Mouse (Mus musculus): ENCODE data around the gene Pla2g2d.

The Pla2g2d gene

DNA sequence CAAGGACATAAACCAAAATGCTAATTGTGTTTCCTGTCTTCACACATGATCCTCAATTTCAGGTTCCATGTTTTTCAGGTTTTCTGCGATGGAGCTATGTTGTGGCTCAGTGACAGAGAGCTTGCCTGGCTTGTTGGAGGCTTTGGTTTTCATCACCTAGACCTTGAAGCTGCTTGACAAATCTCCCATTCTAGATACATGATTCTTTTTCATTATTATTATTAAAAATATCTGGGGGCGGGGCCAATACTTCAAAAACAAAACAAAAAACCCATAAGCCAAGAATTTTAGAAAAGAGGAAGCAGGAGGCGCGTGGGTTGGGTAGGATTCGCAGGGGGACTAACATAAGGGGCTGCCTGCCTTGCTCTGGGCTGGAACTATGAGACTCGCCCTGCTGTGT lies at the start of gene Pla2g2d:
Gene Pla2g2d, plus strand, starts transcription at position 301 of the 400 bp plus-strand sequence.
- ChIA-PET POLR2A (interaction anchor here in 2 of 4 experiments (0.6 to 1.9 kb wide), 3 partner anchors 18 to 321 kb away, joined by 3 to 5 read pairs (median 4); partner anchors contain the start of gene Camk2n1 (in 1 of the 2)), CTCF (interaction anchor here in 1 of 4 experiments (0.6 kb wide), 1 partner anchor 363 kb away, joined by 4 read pairs; no protein-coding TSS in a partner anchor)

DNA sequence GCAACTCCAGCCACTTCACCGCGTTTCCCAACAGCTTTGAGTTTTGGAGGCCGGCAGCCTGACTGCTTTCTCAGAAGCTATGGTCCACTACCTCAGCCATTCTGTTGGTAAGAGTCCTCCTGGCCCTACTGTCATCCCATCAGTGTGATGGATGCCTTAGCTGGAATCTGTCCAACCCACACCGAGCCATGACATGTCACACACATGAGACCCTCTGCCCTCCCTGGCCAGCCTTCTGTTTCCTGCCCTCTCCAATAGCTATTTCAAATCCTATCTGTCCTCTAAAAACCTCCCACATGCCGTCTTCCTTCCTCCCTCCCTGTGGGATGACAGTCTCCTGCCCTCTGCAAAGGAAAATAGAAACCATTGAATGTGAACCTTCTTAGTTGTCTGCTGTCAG lies 49.8 kb upstream of the Pla2g2d start:
- ChIA-PET CTCF (interaction anchor here in 3 of 4 experiments (0.6 to 1.5 kb wide), 5 partner anchors 17 to 618 kb away, joined by 3 to 5 read pairs (median 3); no protein-coding TSS in a partner anchor), POLR2A (interaction anchor here in 2 of 4 experiments (0.6 to 2.0 kb wide), 5 partner anchors 18 to 246 kb away, joined by 3 to 16 read pairs (median 4); no protein-coding TSS in a partner anchor)

DNA sequence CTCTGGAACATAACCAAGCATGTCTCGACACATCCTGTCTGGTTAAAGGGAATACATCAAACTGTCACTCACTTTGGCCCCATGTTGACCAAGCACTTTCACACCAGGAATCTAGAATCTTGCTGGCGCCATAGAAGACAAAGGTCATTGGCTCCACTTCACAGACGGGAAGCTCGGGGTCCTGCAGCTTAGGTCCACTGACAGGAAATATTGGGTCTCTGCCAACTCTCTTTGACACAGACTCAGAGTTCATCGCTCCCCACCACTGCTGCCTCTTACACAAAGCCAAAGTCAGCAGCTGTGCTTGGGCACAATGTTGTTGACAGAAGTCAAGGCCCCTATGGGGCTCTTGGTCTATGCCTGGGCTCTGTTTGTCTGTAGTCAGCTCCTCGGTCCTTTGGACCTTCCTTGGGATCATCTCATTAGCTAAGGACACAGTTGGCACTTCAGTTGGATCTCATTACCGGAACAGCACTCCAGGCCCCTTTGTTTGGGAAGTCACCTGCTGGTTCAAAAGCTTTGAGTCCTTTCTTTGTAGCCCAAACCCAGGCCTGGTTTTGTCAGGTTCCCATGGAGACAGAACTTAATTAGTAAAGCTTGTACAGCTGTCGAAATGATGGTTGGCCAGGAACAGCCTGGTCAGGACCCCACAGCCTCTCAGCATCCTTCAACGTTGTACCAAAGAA lies 46.4 kb upstream of the Pla2g2d start:
- POLR2A ChIA-PET: interaction anchor here in 3 of 4 experiments (0.6 to 1.9 kb wide), 10 partner anchors 10 to 652 kb away, joined by 3 to 4 read pairs (median 4); no protein-coding TSS in a partner anchor
- CTCF ChIA-PET: interaction anchor here in 2 of 4 experiments (1.0 to 1.2 kb wide), 2 partner anchors 10 to 127 kb away, joined by 3 to 4 read pairs; no protein-coding TSS in a partner anchor

DNA sequence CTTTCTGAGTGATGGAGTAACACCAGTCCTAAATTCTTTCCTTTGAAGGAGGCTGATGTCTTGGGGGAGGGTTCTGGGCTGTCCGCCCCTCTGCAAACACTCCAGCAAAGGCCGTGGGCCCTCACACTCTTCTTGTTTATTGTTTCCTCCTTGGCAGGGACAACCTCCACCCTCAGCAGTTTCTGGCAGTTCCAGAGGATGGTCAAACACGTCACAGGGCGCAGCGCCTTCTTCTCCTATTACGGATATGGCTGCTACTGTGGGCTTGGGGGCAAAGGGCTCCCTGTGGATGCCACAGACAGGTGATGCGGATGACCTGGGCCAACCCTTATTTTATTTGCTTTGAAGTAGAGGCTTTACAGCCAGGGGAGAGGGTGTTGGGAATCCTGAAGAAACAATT lies 41.4 kb upstream of the Pla2g2d start:
- ChIA-PET POLR2A (no interaction called here), CTCF (no interaction called here)

DNA sequence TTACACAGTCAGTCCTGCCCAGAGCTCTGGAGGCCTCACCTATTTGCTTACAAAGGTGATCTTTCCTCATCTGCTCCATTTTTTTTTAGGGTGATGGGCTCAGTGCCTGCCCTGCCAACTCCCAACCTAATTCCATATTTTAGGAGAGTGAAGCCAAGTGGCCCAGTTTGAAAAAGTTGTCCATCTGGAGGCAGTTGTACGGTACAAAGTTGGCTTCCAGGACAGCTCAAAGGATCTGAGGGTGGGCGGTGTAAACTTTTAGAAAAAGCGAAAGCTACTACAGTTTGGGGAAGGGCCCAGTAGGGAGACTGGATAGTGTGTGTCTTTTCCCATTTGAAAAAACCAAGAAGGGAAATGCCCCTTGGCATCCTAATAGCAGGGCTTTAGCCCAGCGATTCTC lies 40.7 kb upstream of the Pla2g2d start:
- ChIA-PET POLR2A (interaction anchor here in 1 of 4 experiments (0.7 kb wide), 1 partner anchor 15 kb away, joined by 3 read pairs; no protein-coding TSS in a partner anchor), CTCF (no interaction called here)

DNA sequence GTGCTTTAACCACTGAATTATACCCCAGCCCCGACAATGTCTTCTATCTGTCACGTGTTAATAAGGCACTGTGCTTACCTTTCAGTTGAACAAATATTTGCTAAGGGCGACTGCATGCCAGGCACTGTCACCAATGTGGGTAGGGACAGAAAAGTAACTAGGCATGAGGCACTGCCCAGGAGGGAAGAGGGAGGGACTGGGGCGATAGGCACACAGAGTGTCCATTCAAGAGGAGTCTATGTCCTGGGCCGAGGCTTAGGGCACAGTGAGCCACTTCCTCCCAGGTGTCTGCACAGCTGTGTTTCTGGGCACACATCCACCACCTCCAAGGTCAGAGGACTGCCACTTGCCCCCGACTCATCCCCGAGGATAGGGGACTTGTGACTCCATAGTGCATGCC lies 38.5 kb upstream of the Pla2g2d start, which contains the start of gene Ubxn10:
Gene Ubxn10, minus strand, starts transcription at position 137 of the 400 bp plus-strand sequence.
- POLR2A ChIA-PET: interaction anchor here in 1 of 4 experiments (0.7 kb wide), 1 partner anchor 34 kb away, joined by 3 read pairs; no protein-coding TSS in a partner anchor
- CTCF ChIA-PET: interaction anchor here in 2 of 4 experiments (0.6 to 1.1 kb wide), 2 partner anchors 57 to 119 kb away, joined by 3 to 6 read pairs; no protein-coding TSS in a partner anchor

DNA sequence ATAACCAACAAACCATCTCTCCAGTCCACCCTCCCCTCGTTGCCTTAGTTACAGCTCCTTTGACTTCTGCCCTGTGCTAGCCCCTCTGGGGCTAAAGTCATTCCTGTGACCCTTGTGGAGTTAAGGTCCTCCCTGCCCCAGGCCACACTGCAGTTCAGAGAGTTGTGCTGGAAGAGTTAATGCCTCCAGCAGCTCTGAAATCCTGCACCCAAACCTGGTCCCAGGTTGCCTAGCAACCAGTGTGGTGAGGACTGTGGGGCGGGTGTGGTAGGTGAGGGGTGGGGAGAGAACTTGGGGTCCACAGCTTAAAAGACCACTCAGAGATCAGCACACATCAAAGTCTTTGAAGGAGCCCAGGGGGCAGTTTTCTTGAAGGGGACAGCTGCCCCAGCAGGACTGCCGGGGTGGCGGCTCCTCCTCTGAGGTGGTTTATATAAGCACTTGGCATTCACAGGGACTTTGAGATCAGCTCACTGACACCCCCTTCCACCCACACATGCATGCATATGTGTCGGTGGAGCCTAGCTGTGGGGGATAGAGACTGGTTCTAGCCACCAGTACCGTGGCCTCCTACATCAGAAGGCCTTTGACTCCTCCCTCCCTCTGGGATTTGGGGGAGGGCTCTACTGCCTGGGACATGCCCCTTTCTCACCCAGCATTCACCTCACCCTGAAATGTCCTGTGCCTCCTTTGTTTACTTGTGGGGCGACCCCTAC lies 36.2 kb upstream of the Pla2g2d start:
- CTCF ChIA-PET: interaction anchor here in 3 of 4 experiments (0.5 to 1.5 kb wide), 7 partner anchors 10 to 328 kb away, joined by 3 to 5 read pairs (median 3); no protein-coding TSS in a partner anchor
- POLR2A ChIA-PET: interaction anchor here in 2 of 4 experiments (0.8 to 1.4 kb wide), 6 partner anchors 10 to 291 kb away, joined by 3 to 4 read pairs (median 3); partner anchors contain the start of gene Pla2g2c (in 1 of the 2)

DNA sequence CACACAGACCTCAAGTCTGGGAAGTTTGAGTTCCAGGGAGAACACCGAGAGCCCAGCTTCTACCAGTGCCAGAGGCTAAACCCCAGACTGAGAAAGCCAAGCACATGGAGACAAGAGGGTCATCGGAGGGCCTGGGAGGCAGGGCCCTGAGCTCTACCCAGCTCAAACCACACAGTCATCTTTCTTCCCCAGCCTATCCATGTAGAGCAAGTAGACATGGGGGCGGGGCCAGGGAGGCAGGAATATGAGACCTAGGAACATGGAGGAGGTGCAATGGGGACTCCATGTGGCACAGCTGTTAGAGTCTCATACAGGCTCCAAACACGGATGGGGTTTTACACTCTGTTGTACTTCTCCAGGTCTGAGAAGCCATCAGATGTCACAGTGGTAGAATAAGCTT lies 29.7 kb upstream of the Pla2g2d start:
- POLR2A ChIA-PET: interaction anchor here in 2 of 4 experiments (0.6 to 1.3 kb wide), 4 partner anchors 39 to 583 kb away, joined by 3 to 6 read pairs (median 4); no protein-coding TSS in a partner anchor
- CTCF ChIA-PET: interaction anchor here in 3 of 4 experiments (0.6 to 1.8 kb wide), 7 partner anchors 38 to 371 kb away, joined by 3 to 6 read pairs (median 3); no protein-coding TSS in a partner anchor

DNA sequence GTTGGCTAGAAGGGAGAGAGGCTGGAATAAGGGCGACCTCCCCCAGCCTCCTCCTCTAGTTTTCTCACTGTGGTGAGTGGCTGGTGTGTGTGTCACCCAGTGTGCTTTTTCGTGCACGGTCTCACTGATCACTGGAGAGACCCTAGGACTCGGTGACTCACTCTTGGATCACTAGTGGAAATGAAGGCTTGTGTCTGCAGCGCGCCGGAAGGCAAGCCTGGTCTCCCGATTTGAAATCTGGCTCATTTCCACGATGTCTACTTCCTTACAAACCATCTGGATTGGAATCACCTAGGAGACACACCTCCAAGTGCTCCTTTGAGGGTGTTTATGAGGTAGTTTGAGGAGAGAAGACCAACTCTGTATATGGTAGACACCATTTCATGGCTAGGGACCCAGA lies 28.7 kb upstream of the Pla2g2d start:
- ChIA-PET POLR2A (interaction anchor here in 2 of 4 experiments (0.5 to 1.5 kb wide), 2 partner anchors 41 to 170 kb away, joined by 3 to 7 read pairs; no protein-coding TSS in a partner anchor), CTCF (interaction anchor here in 2 of 4 experiments (0.6 to 1.9 kb wide), 4 partner anchors 47 to 112 kb away, joined by 3 to 13 read pairs (median 4); no protein-coding TSS in a partner anchor)

DNA sequence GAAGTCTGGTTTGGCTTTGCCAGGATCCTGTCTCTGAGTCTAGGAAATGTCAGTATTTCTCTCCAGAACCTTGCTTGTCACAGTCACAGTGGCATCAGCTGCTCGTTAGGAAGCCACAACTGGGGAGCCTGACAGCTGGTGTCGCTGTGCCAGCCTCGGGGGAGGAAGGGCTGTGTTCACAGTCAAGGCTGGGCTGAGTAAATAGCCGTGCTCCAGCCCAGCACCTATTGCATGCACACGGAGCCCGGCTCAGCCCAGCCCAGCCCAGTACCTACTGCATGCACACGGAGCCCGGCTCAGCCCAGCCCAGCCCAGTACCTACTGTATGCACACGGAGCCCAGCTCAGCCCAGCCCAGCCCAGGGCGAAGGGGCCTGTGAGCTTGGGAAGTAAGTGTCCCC lies 27.7 kb upstream of the Pla2g2d start:
- ChIA-PET CTCF (interaction anchor here (0.6 to 2.6 kb wide), 22 partner anchors 16 to 344 kb away, joined by 3 to 21 read pairs (median 5); no protein-coding TSS in a partner anchor), POLR2A (interaction anchor here in 3 of 4 experiments (0.6 to 1.5 kb wide), 4 partner anchors 42 to 299 kb away, joined by 3 to 7 read pairs (median 4); no protein-coding TSS in a partner anchor)

DNA sequence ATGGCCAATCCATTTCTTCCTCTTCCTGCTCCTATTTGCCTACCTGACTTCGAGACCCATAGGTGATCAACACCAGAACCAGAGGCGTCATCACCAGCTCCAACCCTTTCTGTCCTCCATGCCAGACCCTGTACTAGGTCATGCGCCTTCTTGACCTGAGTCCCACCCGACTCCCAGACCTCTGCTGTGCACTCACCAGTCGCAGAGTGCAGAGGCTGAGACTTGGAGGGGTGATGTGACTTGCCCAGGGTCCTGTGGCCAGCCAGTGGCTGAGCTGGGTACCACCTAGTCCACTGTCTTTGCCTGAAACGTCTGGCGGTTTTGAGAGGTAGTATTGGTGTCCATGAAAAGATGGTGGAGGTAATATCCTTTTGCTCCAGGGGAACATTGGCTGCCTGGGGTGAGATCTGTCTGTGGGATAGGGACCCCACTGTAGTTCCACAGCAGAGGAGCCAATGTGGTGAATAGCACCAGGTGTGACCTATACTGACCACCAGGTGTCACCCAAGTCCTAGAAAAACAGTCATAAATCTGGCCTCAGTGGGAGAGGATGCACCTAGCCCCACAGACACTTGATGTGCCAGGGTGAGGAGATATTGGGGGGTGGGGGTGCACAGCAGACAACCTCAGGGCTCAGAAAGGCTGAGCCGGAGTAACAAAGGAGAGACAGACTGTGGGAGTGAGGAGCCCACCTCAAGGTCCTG lies 27.0 kb upstream of the Pla2g2d start:
- CTCF ChIA-PET: interaction anchor here (0.6 to 2.6 kb wide), 22 partner anchors 17 to 343 kb away, joined by 3 to 21 read pairs (median 5); no protein-coding TSS in a partner anchor

DNA sequence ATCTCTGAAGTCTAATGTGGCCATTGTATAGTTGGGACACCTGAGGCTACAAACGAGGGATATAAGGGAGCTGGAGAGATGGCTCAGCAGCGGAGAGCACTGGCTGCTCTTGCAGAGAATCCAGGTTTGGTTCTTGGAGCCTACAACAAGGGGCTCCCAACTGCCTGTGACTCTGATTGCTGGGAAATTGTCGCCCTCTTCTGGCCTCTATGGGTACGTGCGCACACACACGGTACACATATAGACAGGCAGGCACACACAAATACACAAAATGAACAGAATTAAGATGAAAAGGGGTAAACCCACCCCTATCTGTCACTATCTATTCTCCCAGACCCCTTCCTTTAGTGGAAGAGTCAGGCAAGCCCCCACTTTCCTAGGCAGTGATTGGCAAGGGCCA lies 22.9 kb upstream of the Pla2g2d start:
- CTCF ChIA-PET: no interaction called here

More for the DNA sequence above, 27.0 kb upstream of the Pla2g2d start:
- POLR2A ChIA-PET: interaction anchor here in 3 of 4 experiments (0.6 to 1.5 kb wide), 3 partner anchors 42 to 300 kb away, joined by 3 to 7 read pairs (median 4); no protein-coding TSS in a partner anchor

DNA sequence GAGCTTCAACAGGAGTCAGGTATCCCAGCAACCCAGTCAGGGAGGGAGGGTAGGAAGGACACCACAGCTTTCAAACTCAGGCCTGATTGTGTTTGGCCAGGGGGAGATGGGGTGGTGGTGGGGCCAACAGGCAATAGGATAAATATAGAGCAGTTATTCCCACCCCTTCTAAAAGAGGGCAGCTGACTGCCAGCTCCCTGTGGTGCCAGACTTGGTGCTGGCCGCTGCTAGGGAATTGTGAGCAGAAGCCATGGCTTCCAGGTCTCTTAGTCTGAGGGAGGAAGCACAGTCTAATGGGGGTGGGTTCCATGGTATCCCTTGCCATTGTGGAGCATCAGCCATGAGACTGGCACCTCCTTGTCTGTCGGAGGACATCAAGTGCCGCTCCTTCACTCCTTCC lies 21.9 kb upstream of the Pla2g2d start:
- ChIA-PET CTCF (interaction anchor here (0.6 to 2.3 kb wide), 8 partner anchors 30 to 1085 kb away, joined by 3 to 11 read pairs (median 3); no protein-coding TSS in a partner anchor), POLR2A (interaction anchor here in 3 of 4 experiments (0.6 to 1.5 kb wide), 6 partner anchors 8 to 103 kb away, joined by 3 to 4 read pairs (median 4); no protein-coding TSS in a partner anchor)

More for the DNA sequence above, 22.9 kb upstream of the Pla2g2d start:
- POLR2A ChIA-PET: interaction anchor here in 1 of 4 experiments (1.1 to 1.5 kb wide), 2 partner anchors 14 to 34 kb away, joined by 3 to 4 read pairs; no protein-coding TSS in a partner anchor

DNA sequence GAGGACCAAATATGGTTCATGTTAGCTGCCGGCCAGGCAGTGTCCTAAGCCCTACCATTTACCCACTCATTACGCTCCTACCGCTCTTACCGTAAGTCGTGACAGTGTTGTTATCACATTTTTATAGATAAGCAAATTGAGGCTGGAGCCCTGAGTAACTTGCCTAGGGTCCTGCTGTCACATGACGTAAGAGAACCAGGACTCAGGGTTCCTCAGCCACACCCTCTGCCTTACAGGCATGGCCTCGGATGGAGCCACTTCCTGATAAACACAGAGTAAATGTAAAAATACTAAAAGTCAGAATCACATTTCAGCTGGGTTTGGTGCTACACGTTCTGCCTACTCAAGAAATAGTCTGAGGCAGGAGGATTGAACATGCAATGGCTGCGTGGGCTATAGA lies 21.1 kb upstream of the Pla2g2d start:
- ChIA-PET CTCF (interaction anchor here (0.5 to 2.3 kb wide), 4 partner anchors 32 to 555 kb away, joined by 3 to 6 read pairs (median 4); no protein-coding TSS in a partner anchor), POLR2A (interaction anchor here in 2 of 4 experiments (1.1 to 1.5 kb wide), 3 partner anchors 39 to 52 kb away, joined by 3 to 4 read pairs (median 3); no protein-coding TSS in a partner anchor)

DNA sequence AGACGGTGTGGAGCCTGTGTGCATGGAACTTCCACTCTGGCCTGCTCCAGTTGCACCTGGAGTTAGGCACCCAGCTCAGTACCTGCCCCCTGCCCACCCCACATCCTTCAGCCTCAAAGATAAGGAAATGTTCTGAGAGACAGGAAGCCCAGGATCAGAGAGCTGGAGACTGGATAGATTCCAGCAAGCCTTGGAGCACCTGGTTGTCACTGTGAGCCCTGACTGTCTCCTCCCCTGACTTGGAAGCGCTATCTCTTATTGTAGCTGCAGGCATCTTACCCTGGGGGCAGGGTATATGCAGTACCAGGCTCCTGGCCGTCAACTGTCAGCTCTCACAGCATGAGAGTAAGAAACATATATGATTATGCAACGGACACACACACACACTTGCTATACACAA lies 20.1 kb upstream of the Pla2g2d start:
- ChIA-PET CTCF (interaction anchor here in 2 of 4 experiments (0.6 to 1.0 kb wide), 4 partner anchors 33 to 118 kb away, joined by 3 to 6 read pairs (median 3); partner anchors contain the start of gene Gm13030 (in 1 of the 2)), POLR2A (interaction anchor here in 3 of 4 experiments (0.7 to 1.5 kb wide), 5 partner anchors 17 to 68 kb away, joined by 3 read pairs; no protein-coding TSS in a partner anchor)

DNA sequence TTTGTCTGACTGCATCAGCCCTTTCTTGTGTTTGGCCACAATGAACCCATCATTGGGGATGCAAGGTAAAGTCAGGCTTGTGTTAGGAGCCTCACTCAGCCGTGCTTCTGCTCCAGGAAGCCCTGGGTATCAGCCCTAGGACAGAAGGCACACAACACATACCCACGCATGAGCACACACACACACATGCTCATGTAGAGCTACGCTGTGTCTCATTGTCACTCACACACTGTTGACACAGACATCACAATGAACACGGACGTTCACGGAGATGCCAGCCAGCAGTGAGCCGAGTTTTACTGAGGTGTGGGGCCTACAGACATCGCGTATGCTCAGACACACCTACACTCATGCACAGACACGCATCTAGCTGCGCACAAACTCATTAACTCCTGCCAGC lies 19.6 kb upstream of the Pla2g2d start:
- CTCF ChIA-PET: interaction anchor here in 3 of 4 experiments (0.5 to 1.1 kb wide), 5 partner anchors 21 to 109 kb away, joined by 3 to 5 read pairs (median 3); no protein-coding TSS in a partner anchor
- POLR2A ChIA-PET: interaction anchor here in 2 of 4 experiments (0.5 to 1.5 kb wide), 6 partner anchors 9 to 1118 kb away, joined by 3 read pairs; no protein-coding TSS in a partner anchor

DNA sequence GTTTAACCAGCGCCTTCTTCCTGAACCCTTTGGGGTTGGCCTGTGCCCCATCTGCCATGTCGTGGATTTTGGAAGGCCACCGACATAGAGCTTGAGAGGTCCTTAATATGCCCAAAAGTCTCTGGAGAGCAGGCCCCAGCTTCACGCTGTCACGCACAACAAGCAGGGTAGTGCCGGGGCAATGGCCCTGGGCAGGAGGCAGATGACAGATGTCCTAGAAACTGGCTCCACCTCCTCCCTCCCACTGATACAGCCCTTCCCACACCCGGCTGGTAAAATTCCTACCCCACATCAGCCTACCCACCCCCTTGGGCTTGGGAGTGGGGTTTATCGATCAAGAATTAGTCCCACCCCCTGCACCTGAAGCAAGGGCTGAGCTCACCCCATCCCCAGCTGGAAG lies 18.1 kb upstream of the Pla2g2d start, which contains the start of gene Pla2g2f:
Gene Pla2g2f, minus strand, starts transcription at position 211 of the 400 bp plus-strand sequence.
- CTCF ChIA-PET: interaction anchor here in 1 of 4 experiments (0.7 kb wide), 1 partner anchor 99 kb away, joined by 3 read pairs; no protein-coding TSS in a partner anchor

More for the DNA sequence above, 18.1 kb upstream of the Pla2g2d start, which contains the start of gene Pla2g2f:
- POLR2A ChIA-PET: interaction anchor here in 2 of 4 experiments (1.1 to 1.8 kb wide), 2 partner anchors 51 to 55 kb away, joined by 3 to 7 read pairs; no protein-coding TSS in a partner anchor

Data from embryonic stem cell, embryonic (primary cell).